Mouse (Mus musculus): Measurements from ENCODE around the gene Ptprn. TPM values are rescaled to one million over a fixed set of nuclear protein-coding genes. Genes with fewer than 3 reads are reported as not detected.

The Ptprn gene
- total RNA-seq, 2 experiments from 2014 or later = 257 to 262 TPM

DNA sequence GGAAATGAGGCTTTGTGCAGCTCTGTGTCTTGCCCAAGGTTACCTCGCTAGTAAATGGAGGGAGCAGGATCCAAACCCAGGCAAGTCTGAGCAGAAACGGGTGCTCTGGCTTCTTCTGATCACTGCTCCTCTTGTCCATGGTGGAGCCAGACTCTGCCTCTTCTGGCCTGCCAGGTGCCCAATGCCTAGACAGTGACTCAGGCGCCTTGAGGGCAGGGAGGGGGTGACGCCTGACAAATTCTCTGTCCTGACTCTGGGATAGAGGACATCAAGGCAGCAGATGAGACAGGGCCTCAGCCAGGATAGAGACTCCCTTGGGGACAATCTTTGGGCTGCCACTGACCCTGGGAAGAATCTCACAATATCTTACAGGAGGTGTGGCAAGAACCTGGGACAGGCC is 33.1 kb downstream of the Ptprn start:
- intact Hi-C loops (cut with DNase I) = no loop called here
- DNase-seq (ENCODE audit: extremely low spot score in 1 of 2, low spot score in 2 of 2) = no peak

DNA sequence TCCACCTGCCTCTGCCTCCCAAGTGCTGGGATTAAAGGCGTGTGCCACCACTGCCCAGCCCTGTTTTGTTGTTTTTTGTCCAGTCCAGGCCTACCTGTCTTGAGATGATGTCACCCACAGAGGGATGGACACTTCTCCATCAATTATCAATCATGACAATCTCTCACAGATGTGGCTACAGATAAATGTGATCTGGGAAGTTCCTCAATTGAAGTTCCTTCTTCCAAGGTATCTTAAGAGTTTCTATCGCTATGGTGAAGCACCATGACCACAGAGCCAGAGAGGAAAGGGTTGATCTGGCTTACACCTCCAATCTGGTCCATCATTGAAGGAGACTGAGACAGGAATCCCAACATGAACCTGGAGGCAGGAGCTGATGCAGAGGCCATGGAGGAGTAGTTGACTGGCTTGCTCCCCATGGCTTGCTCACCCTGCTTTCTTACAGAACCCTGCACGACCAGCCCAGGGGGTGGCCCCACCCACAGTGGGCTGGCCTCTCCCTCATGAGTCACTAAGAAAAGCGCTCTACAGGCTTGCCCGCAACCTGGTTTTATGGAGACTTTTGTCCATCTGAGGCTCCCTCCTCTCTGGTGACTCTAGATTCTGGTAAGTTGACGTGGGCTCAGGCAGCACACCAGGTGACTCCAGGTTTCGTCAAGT is 33.8 kb downstream of the Ptprn start:
- intact Hi-C loops (cut with DNase I) = no loop called here
- no peak for DNase-seq (ENCODE audit: extremely low spot score in 1 of 2, low spot score in 2 of 2)

DNA sequence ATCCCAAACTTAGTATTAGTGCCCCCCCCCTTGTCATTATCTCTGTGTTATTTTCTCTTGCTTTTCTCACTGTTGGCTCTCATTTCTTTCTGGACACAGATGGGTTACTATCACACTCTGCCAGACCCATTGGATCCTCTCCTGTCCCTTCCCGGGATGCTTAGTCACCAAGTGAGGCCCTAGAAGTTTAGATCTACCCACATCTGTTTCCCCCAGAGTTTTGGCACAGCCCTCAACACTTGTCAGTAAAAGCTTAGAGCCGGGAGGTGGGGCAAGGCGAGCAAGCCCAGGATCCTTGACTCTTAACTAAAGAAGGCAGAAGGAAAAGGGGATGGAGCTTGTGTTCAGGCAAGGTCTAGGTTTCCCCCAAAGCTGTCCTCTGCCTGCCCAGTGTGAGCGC is 35.1 kb downstream of the Ptprn start:
- DNase-seq (ENCODE audit: extremely low spot score in 1 of 2, low spot score in 2 of 2) = no peak
- intact Hi-C loops (cut with DNase I) = no loop called here

DNA sequence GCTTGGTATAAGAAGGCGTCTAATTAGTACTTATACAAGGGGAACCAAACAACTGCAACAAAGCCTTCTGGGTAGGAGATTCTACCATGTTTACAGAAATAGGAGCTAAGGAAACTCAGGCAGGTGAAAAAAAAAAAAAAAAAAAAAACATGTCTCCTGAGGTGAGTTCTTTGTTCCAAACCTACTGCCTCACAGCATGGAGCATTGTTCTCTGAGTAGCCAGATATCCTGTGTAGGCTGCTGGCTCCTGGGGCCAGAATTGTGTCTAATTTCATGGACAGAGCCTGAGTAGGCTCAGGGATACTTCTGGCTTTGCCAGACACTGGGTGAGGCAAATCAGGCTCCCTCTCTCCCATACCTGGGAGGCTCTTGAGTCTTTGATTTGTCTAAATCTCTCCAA is 36.6 kb downstream of the Ptprn start:
- no peak for DNase-seq (ENCODE audit: extremely low spot score in 1 of 2, low spot score in 2 of 2)
- intact Hi-C loops (cut with DNase I) = no loop called here

DNA sequence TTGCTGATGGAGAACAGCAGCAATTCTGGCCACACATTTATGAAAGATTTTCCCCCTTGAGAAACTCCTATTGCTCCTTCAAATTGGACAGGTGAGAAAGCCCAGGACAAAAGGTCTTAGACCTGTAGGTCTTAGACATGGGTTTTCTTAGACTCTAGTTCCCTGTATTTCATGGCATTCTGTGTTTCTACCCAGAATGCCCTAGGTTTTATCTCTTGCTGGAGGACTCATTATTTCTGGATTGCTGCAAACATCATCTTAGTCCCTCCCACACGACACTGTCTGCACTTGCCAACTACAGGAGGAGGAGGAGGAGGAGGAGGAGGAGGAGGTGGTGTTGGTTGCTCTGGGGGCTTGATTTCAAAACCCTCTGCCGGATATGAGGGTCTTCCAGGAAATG is 38.2 kb downstream of the Ptprn start:
- intact Hi-C loops (cut with DNase I) = no loop called here
- no peak for DNase-seq (ENCODE audit: extremely low spot score in 1 of 2, low spot score in 2 of 2)

DNA sequence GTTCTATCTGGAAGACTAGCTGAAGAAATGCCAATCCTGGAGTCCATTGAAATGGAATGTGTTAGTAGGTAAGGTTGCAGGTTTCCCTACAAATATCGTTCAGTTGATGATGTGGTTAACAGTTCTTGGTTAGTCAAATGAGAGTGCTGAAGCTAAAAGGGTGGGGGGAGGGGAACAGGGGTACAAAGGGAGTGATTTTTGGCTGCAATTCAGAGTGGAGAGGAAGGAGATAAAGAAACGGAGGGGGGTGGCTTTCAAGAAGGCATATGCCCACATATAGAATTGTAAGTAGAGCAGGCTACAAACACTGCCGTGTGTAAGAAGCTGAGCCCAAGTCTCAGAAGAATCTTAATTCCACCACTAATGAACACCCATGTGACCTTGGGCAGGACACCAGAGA is 38.8 kb downstream of the Ptprn start:
- intact Hi-C loops (cut with DNase I) = no loop called here
- DNase-seq (ENCODE audit: extremely low spot score in 1 of 2, low spot score in 2 of 2) = no peak

DNA sequence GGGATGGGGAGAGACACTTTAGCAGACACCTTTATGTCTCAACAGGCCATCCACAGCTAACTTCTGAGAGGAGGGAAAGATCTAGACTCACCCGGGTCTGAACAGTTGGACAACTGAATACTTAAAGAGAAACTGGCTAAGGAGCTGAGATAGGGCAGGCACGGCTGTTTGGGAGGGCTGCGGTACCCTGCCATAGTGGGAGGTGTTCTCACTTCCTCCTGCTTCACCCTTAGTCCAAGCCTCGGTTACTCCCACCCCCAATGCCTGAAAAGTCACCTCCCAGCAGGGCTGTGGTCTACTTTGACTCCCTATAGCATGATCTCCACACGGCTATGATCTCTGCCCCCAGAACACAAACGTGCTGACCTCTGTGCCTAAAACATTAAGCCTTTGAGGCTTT is 40.8 kb downstream of the Ptprn start:
- no peak for DNase-seq (ENCODE audit: extremely low spot score in 1 of 2, low spot score in 2 of 2)
- intact Hi-C loops (cut with DNase I) = no loop called here

DNA sequence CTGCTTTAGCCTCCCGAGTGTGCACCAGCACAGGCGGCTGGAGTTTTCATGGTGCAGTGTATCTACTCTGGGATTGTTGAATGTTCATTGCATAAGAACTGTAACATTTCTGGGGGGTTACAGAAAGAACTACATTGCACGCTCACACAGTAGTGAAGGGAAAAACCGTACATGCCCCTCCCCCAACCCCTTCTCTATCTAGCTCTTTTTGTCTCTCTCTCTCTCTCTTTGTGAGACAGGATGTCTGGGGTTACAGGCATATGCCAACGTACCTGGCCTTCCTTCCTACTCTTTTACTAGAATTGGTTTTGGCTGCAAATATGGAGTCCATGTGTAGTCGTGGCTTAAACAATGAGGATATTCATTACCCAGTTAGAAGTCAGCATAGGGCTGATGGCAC is 41.4 kb downstream of the Ptprn start:
- intact Hi-C loops (cut with DNase I) = no loop called here
- DNase-seq (ENCODE audit: extremely low spot score in 1 of 2, low spot score in 2 of 2) = no peak

DNA sequence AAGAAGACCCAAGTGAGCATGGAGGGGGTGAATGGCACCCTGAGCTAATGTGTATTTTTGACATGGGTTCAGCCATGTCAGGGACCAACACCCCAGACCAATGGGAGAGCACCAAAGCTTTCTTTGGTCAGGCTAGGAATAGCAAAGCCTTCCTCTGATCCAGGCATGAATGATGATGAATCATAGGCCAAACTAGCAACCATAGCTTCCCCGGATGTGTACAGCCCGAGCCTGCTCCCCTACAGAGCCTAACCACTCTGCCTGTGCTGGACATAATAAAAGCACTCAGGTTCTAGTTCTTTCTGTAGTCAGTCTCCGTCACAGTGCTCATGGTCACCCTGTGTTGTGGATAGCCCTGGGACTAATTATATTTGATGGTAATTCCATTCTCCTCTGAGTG is 42.8 kb downstream of the Ptprn start:
- DNase-seq (ENCODE audit: extremely low spot score in 1 of 2, low spot score in 2 of 2) = no peak
- intact Hi-C loops (cut with DNase I) = no loop called here

DNA sequence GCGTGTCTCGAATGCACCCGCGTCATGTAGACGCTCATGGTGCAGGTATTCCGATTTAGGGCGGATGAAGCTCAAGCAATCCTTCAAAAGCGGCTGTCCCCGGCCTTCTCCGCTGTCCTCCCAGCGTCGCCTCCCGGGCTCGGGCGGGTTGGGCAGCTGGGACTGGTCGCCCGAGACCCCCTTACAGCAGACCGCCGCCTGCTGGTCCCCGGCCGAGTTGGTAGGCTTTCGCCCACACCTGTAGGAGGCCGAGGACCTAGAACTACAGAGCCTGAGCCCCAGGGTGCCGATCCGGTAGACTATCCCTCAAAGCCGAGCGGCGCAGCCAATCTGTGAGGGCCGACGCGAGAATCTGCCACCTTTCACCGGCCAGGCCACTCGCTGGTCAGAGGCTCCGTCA is 44.8 kb downstream of the Ptprn start, which contains the start of gene Tuba4a:
Gene Tuba4a, minus strand, starts transcription at position 335 of the 400 bp plus-strand sequence.
- peak in 1 of 2 experiments; percentile 54 for DNase-seq (ENCODE audit: extremely low spot score in 1 of 2, low spot score in 2 of 2)
- intact Hi-C loops (cut with DNase I) = no loop called here

DNA sequence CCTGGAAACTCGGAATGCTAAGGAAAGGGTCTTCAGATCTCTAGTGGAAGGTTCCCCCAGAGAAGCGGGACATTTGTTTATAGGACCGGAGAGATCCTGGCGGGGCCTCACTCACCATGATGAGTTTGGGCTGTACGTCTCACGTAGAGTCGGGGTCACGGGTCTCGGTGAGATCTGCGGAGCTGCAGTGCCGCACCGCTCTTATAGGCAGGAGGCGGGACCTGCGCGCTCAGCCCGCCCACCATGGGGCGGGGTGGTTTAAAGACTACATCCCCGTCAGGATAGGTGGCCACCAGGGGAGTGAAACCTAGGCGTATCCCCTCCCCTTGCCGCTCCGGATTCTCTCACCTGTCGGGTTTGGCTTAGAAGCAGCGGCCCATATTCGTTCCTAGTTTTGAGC is 45.2 kb downstream of the Ptprn start:
- intact Hi-C loops (cut with DNase I) = no loop called here
- DNase-seq (ENCODE audit: extremely low spot score in 1 of 2, low spot score in 2 of 2) = peak; percentile 88 to 89

DNA sequence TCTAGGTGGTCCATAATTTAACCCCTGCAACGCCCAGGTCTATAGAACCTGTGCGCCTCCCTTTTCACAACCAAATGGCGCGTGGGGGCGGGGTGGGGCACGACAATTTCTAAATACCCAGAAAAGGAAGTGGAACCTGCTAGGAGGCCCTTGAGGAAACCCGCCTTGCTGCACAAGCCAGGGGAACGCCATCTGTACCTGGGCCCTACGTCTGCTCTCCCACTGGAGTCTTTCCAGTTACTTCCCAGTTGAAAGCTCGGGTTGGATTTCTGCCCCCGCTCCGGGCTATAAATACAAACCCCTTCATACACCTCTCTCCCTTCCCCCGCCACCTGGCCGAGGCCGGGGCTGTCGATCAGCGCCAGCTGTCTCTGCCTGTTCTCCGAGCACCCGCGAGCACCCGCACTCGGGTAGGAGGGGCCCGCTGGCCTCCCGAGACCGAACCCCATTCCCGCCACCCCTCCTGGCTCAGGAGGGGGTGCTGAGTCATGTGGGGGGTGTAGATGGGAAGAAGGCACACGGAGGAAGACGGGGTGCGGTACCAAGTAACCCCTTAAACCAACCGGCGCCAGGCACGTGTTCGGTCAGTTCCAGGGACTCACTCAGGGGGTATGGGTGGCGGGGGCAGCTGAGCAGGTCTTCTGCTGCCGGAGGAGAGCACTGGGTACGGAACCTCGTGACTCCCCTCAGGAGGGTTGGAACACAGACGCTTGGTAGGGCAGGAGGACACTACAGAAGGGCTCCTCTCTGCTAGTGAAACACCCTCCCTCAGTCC is 45.9 kb downstream of the Ptprn start:
- intact Hi-C loops (cut with DNase I) = no loop called here

DNA sequence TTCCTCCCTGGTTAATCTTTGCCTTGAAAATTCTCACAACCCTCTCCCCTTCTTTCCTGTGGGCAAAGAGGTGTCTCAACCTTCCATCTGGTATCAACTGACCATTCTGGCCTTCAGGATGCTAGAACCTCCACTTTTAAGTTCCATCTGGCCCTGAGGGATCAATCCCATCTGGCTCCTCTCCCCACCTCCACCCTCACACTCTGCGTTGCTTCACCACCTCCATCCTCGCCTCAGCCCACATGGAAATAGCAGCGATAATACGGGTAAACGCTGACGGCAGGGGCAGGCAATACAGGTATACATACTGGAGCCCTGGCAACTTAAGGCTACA is 46.4 kb downstream of the Ptprn start:
- intact Hi-C loops (cut with DNase I) = no loop called here
- DNase-seq (ENCODE audit: extremely low spot score in 1 of 2, low spot score in 2 of 2) = no peak

More for the DNA sequence above, 45.9 kb downstream of the Ptprn start:
- peak; percentile 53 to 75 for DNase-seq (ENCODE audit: extremely low spot score in 1 of 2, low spot score in 2 of 2)

DNA sequence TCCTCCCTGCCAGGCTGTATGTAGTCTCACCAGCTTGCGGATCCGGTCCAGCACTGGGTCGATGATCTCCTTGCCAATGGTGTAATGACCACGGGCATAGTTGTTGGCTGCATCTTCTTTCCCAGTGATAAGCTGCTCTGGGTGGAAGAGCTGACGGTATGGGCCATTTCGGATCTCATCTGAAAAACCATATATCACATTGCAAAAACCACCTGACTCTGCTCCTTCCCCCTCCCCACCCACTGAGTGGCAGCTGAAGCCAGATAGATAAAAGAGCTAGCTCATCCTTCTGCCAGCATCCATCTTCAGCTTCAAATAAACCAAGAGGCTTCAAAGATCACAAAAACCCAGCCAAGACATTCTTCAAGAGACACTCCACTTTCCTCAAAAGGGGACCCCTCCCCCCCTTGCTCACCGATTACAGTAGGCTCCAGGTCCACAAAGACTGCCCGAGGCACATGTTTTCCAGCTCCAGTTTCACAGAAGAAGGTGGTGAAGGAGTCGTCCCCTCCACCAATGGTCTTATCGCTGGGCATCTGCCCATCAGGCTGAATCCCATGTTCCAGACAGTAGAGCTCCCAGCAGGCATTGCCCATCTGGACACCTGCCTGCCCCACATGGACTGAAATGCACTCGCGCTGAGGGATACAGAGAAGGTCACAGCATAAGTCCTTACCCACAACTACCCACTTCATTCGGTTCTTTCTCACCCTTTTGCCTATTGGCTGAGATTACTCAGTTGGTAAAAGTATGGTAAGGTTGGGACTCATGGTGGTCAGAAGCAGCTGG is 47.3 kb downstream of the Ptprn start:
- no peak for DNase-seq (ENCODE audit: extremely low spot score in 1 of 2, low spot score in 2 of 2)
- intact Hi-C loops (cut with DNase I) = no loop called here

DNA sequence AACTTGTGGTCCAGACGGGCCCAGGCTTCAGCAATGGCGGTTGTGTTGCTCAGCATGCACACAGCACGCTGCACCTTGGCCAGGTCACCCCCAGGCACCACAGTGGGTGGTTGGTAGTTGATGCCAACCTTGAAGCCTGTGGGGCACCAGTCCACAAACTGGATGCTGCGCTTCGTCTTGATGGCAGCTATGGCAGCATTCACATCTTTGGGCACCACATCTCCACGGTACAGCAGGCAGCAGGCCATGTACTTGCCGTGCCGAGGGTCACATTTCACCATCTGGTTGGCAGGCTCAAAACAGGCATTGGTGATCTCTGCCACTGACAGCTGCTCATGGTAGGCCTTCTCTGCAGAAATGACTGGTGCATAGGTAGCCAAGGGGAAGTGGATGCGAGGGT is 48.5 kb downstream of the Ptprn start:
- no peak for DNase-seq (ENCODE audit: extremely low spot score in 1 of 2, low spot score in 2 of 2)
- intact Hi-C loops (cut with DNase I) = no loop called here

DNA sequence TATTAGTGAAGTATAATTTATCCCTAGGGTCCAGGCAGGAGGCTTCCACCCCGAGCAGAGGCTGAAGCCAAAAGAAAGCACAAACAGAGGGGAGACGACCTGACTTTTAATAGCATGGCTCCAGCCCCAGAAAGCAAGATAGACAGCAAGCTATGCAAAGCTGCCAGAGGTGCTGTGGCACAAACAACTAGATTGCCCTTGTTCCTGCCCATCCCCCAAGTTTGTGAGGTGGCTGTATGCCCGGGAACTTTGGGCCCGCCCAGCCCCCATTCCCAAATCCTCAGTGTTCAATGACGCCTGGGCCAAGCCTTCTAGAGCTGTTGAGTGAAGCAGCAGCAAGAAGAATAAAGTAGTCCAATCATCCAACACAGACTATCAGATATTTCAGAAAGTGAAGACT is 49.4 kb downstream of the Ptprn start:
- peak; percentile 61 to 66 for DNase-seq (ENCODE audit: extremely low spot score in 1 of 2, low spot score in 2 of 2)
- intact Hi-C loops (cut with DNase I) = no loop called here

DNA sequence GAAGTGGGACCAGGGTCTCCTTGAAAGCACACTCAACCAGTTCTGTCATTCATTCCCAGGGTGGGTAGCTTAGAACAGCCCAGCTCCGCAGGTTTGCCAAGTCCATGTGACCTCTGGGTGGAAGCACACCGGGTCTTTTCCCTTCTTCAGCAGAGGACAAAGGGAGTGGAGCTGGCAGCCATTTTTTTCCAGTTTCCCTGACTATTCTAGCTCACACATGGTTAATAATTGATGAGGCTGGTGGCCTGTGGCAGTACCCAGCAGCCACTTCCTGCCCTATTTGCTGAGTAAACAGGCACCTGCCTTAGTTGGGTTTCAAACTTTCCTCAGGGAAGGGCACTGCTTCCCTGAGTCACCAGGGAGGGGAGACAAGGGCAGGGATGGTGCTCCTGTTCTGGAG is 49.9 kb downstream of the Ptprn start:
- intact Hi-C loops (cut with DNase I) = no loop called here
- no peak for DNase-seq (ENCODE audit: extremely low spot score in 1 of 2, low spot score in 2 of 2)

DNA sequence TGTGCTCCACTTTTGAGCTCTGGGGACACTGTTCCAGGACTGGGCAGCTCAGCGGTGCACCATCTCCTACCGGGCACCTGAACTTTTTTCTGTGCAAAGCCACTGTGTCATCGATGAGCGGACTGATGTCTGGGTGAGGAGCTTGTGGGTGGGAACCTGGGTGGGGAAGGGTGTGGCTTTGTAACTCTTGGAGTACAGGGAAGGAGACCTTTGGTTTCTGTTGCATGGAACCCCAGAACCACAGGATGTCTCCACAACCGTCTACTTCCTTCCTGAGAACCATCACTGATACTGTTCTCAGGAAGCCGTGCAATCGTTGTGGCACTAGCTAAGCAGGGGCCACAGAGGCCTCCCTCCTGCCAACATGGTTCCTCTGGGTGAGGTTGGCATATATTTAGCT is 51.2 kb downstream of the Ptprn start:
- no peak for DNase-seq (ENCODE audit: extremely low spot score in 1 of 2, low spot score in 2 of 2)
- intact Hi-C loops (cut with DNase I) = no loop called here

DNA sequence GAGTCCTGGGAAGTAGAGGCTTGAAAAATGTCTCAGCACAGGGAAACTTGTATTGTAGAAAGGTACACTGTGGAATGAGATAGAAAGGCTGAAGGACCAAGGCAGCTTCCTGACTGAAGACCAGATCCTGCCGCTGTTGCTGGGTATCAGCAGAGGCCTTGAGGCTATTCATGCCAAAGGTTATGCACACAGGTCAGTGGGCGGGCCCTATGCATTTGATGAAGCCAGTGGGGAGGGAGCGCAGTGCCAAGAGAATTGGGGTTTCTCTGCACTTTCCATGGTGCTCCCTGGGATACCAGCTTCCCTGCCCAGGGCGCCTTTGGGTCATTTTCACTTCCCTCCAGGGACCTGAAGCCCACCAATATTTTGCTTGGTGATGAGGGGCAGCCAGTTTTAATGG is 51.8 kb downstream of the Ptprn start:
- DNase-seq (ENCODE audit: extremely low spot score in 1 of 2, low spot score in 2 of 2) = no peak
- intact Hi-C loops (cut with DNase I) = no loop called here

DNA sequence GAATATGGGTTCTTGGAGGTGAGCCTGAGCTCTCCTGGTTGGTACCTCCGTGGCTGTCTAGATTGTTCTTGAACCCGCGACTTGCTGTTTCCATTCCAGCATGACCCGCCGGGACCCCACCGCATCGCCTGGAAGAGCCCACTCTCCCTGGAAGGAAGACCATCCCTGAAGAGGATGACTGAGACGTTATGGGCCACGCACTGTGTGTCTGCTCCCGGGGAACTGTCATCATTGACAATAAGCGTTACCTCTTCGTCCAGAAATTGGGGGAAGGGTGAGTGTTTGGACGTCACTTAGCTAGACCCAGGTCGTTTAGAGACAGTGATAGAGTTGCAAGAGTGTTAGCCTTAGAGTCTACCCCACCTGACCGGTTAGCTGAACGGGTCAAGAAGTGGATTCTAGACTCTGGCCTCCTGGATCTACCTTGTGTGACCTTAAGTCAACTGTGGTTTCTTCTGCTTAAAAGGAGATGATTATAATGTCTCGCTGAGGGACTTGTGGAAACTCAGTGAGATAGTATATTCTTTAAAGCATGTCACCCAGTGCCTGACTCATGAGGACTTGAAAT is 53.1 kb downstream of the Ptprn start:
- DNase-seq (ENCODE audit: extremely low spot score in 1 of 2, low spot score in 2 of 2) = no peak
- intact Hi-C loops (cut with DNase I) = no loop called here
